Mouse (Mus musculus): ENCODE results near the gene Krtap17-1. TPM values are rescaled to one million over a fixed set of nuclear protein-coding genes. Genes with fewer than 3 reads are reported as not detected.

Krtap17-1 gene
- polyA plus RNA-seq (2014; fragmentation: Illumina TruSeq; extraction: RNeasy Lipid Tissue Mini Kit (QIAGEN cat#74804); ENCODE audit: insufficient read depth, low read depth, low replicate concordance), result 4.2 TPM

GRCm38 (mm10) chr11:99993620-99994383, at the start of gene Krtap17-1:
Gene Krtap17-1 (minus strand): TSS chr11:99993994.

GRCm38 (mm10) chr11:100041454-100041853, 47.7 kb upstream of the Krtap17-1 start, which contains the start of gene Krt34:
Gene Krt34 (minus strand): TSS chr11:100041554.

GRCm38 (mm10) chr11:100029768-100030167, 36.0 kb upstream of the Krtap17-1 start, which contains the start of gene Krt33b:
Gene Krt33b (minus strand): TSS chr11:100029868.

GRCm38 (mm10) chr11:100016112-100016511, 22.3 kb upstream of the Krtap17-1 start, which contains the start of gene Krt33a:
Gene Krt33a (minus strand): TSS chr11:100016212.

GRCm38 (mm10) chr11:99986180-99986647, 7.6 kb downstream of the Krtap17-1 start, which contains the start of gene Krtap16-1:
Gene Krtap16-1 (minus strand): TSS chr11:99986597.

GRCm38 (mm10) chr11:99978953-99979352, 14.8 kb downstream of the Krtap17-1 start, which contains the start of gene Krtap29-1:
Gene Krtap29-1 (minus strand): TSS chr11:99979053.

GRCm38 (mm10) chr11:99948175-99948574, 45.6 kb downstream of the Krtap17-1 start, which contains the start of gene Krtap9-5:
Gene Krtap9-5 (plus strand): TSS chr11:99948475.

Other genes with a start within 250 kb of the Krtap17-1 start
- gene Gm11595, start 221.1 kb downstream of the Krtap17-1 start, polyA plus RNA-seq (2014; fragmentation: Illumina TruSeq; extraction: RNeasy Lipid Tissue Mini Kit (QIAGEN cat#74804); ENCODE audit: insufficient read depth, low read depth, low replicate concordance), result not detected
- not detected for gene Krtap4-8, start 213.3 kb downstream of the Krtap17-1 start, polyA plus RNA-seq (2014; fragmentation: Illumina TruSeq; extraction: RNeasy Lipid Tissue Mini Kit (QIAGEN cat#74804); ENCODE audit: insufficient read depth, low read depth, low replicate concordance)
- not detected for gene Krtap4-9, start 208.8 kb downstream of the Krtap17-1 start, polyA plus RNA-seq (2014; fragmentation: Illumina TruSeq; extraction: RNeasy Lipid Tissue Mini Kit (QIAGEN cat#74804); ENCODE audit: insufficient read depth, low read depth, low replicate concordance)
- gene Gm11596, start 200.5 kb downstream of the Krtap17-1 start, polyA plus RNA-seq (2014; fragmentation: Illumina TruSeq; extraction: RNeasy Lipid Tissue Mini Kit (QIAGEN cat#74804); ENCODE audit: insufficient read depth, low read depth, low replicate concordance), result not detected
- not detected for gene Gm11569, start 195.1 kb downstream of the Krtap17-1 start, polyA plus RNA-seq (2014; fragmentation: Illumina TruSeq; extraction: RNeasy Lipid Tissue Mini Kit (QIAGEN cat#74804); ENCODE audit: insufficient read depth, low read depth, low replicate concordance)
- not detected for gene Gm11554, start 189.5 kb downstream of the Krtap17-1 start, polyA plus RNA-seq (2014; fragmentation: Illumina TruSeq; extraction: RNeasy Lipid Tissue Mini Kit (QIAGEN cat#74804); ENCODE audit: insufficient read depth, low read depth, low replicate concordance)
- not detected for gene Krtap4-13, start 184.1 kb downstream of the Krtap17-1 start, polyA plus RNA-seq (2014; fragmentation: Illumina TruSeq; extraction: RNeasy Lipid Tissue Mini Kit (QIAGEN cat#74804); ENCODE audit: insufficient read depth, low read depth, low replicate concordance)
- gene Gm11564, start 178.3 kb downstream of the Krtap17-1 start, polyA plus RNA-seq (2014; fragmentation: Illumina TruSeq; extraction: RNeasy Lipid Tissue Mini Kit (QIAGEN cat#74804); ENCODE audit: insufficient read depth, low read depth, low replicate concordance), result not detected
- not detected for gene 2300003K06Rik, start 155.9 kb downstream of the Krtap17-1 start, polyA plus RNA-seq (2014; fragmentation: Illumina TruSeq; extraction: RNeasy Lipid Tissue Mini Kit (QIAGEN cat#74804); ENCODE audit: insufficient read depth, low read depth, low replicate concordance)
- gene Krtap4-16, start 142.4 kb downstream of the Krtap17-1 start, polyA plus RNA-seq (2014; fragmentation: Illumina TruSeq; extraction: RNeasy Lipid Tissue Mini Kit (QIAGEN cat#74804); ENCODE audit: insufficient read depth, low read depth, low replicate concordance), result not detected
- not detected for gene Gm11568, start 136.1 kb downstream of the Krtap17-1 start, polyA plus RNA-seq (2014; fragmentation: Illumina TruSeq; extraction: RNeasy Lipid Tissue Mini Kit (QIAGEN cat#74804); ENCODE audit: insufficient read depth, low read depth, low replicate concordance)
- not detected for gene Gm11559, start 129.5 kb downstream of the Krtap17-1 start, polyA plus RNA-seq (2014; fragmentation: Illumina TruSeq; extraction: RNeasy Lipid Tissue Mini Kit (QIAGEN cat#74804); ENCODE audit: insufficient read depth, low read depth, low replicate concordance)
- not detected for gene Krtap9-1, start 120.6 kb downstream of the Krtap17-1 start, polyA plus RNA-seq (2014; fragmentation: Illumina TruSeq; extraction: RNeasy Lipid Tissue Mini Kit (QIAGEN cat#74804); ENCODE audit: insufficient read depth, low read depth, low replicate concordance)
- not detected for gene Gm11567, start 114.8 kb downstream of the Krtap17-1 start, polyA plus RNA-seq (2014; fragmentation: Illumina TruSeq; extraction: RNeasy Lipid Tissue Mini Kit (QIAGEN cat#74804); ENCODE audit: insufficient read depth, low read depth, low replicate concordance)
- not detected for gene Krtap31-1, start 86.1 kb downstream of the Krtap17-1 start, polyA plus RNA-seq (2014; fragmentation: Illumina TruSeq; extraction: RNeasy Lipid Tissue Mini Kit (QIAGEN cat#74804); ENCODE audit: insufficient read depth, low read depth, low replicate concordance)
- not detected for gene Gm11565, start 79.2 kb downstream of the Krtap17-1 start, polyA plus RNA-seq (2014; fragmentation: Illumina TruSeq; extraction: RNeasy Lipid Tissue Mini Kit (QIAGEN cat#74804); ENCODE audit: insufficient read depth, low read depth, low replicate concordance)
- gene Krtap31-2, start 57.7 kb downstream of the Krtap17-1 start, polyA plus RNA-seq (2014; fragmentation: Illumina TruSeq; extraction: RNeasy Lipid Tissue Mini Kit (QIAGEN cat#74804); ENCODE audit: insufficient read depth, low read depth, low replicate concordance), result not detected
- not detected for gene Krtap9-5, start 45.5 kb downstream of the Krtap17-1 start, polyA plus RNA-seq (2014; fragmentation: Illumina TruSeq; extraction: RNeasy Lipid Tissue Mini Kit (QIAGEN cat#74804); ENCODE audit: insufficient read depth, low read depth, low replicate concordance)
- not detected for gene Krtap29-1, start 14.9 kb downstream of the Krtap17-1 start, polyA plus RNA-seq (2014; fragmentation: Illumina TruSeq; extraction: RNeasy Lipid Tissue Mini Kit (QIAGEN cat#74804); ENCODE audit: insufficient read depth, low read depth, low replicate concordance)
- gene Krtap16-1, start 7.4 kb downstream of the Krtap17-1 start, polyA plus RNA-seq (2014; fragmentation: Illumina TruSeq; extraction: RNeasy Lipid Tissue Mini Kit (QIAGEN cat#74804); ENCODE audit: insufficient read depth, low read depth, low replicate concordance), result not detected
- gene Krt33a, start 22.2 kb upstream of the Krtap17-1 start, polyA plus RNA-seq (2014; fragmentation: Illumina TruSeq; extraction: RNeasy Lipid Tissue Mini Kit (QIAGEN cat#74804); ENCODE audit: insufficient read depth, low read depth, low replicate concordance), result not detected
- gene Krt33b, start 35.9 kb upstream of the Krtap17-1 start, polyA plus RNA-seq (2014; fragmentation: Illumina TruSeq; extraction: RNeasy Lipid Tissue Mini Kit (QIAGEN cat#74804); ENCODE audit: insufficient read depth, low read depth, low replicate concordance), result not detected
- gene Krt34, start 47.6 kb upstream of the Krtap17-1 start, polyA plus RNA-seq (2014; fragmentation: Illumina TruSeq; extraction: RNeasy Lipid Tissue Mini Kit (QIAGEN cat#74804); ENCODE audit: insufficient read depth, low read depth, low replicate concordance), result 0.14 TPM
- not detected for gene Krt31, start 56.6 kb upstream of the Krtap17-1 start, polyA plus RNA-seq (2014; fragmentation: Illumina TruSeq; extraction: RNeasy Lipid Tissue Mini Kit (QIAGEN cat#74804); ENCODE audit: insufficient read depth, low read depth, low replicate concordance)
- not detected for gene Krt32, start 94.2 kb upstream of the Krtap17-1 start, polyA plus RNA-seq (2014; fragmentation: Illumina TruSeq; extraction: RNeasy Lipid Tissue Mini Kit (QIAGEN cat#74804); ENCODE audit: insufficient read depth, low read depth, low replicate concordance)
- gene Krt35, start 102.2 kb upstream of the Krtap17-1 start, polyA plus RNA-seq (2014; fragmentation: Illumina TruSeq; extraction: RNeasy Lipid Tissue Mini Kit (QIAGEN cat#74804); ENCODE audit: insufficient read depth, low read depth, low replicate concordance), result not detected
- gene Krt36, start 111.6 kb upstream of the Krtap17-1 start, polyA plus RNA-seq (2014; fragmentation: Illumina TruSeq; extraction: RNeasy Lipid Tissue Mini Kit (QIAGEN cat#74804); ENCODE audit: insufficient read depth, low read depth, low replicate concordance), result not detected
- gene Krt13, start 127.6 kb upstream of the Krtap17-1 start, polyA plus RNA-seq (2014; fragmentation: Illumina TruSeq; extraction: RNeasy Lipid Tissue Mini Kit (QIAGEN cat#74804); ENCODE audit: insufficient read depth, low read depth, low replicate concordance), result 0.44 TPM
- 1.0 TPM for gene Krt15, start 141.9 kb upstream of the Krtap17-1 start, polyA plus RNA-seq (2014; fragmentation: Illumina TruSeq; extraction: RNeasy Lipid Tissue Mini Kit (QIAGEN cat#74804); ENCODE audit: insufficient read depth, low read depth, low replicate concordance)
- gene Krt19, start 154.7 kb upstream of the Krtap17-1 start, polyA plus RNA-seq (2014; fragmentation: Illumina TruSeq; extraction: RNeasy Lipid Tissue Mini Kit (QIAGEN cat#74804); ENCODE audit: insufficient read depth, low read depth, low replicate concordance), result 168 TPM
- not detected for gene Krt9, start 199.3 kb upstream of the Krtap17-1 start, polyA plus RNA-seq (2014; fragmentation: Illumina TruSeq; extraction: RNeasy Lipid Tissue Mini Kit (QIAGEN cat#74804); ENCODE audit: insufficient read depth, low read depth, low replicate concordance)
- gene Krt14, start 213.6 kb upstream of the Krtap17-1 start, polyA plus RNA-seq (2014; fragmentation: Illumina TruSeq; extraction: RNeasy Lipid Tissue Mini Kit (QIAGEN cat#74804); ENCODE audit: insufficient read depth, low read depth, low replicate concordance), result 0.52 TPM

Measured in lung, adult 10 weeks (tissue).